Mouse (Mus musculus) E14TG2a.4 (cell line): ENCODE results near the gene Cyb561a3.

Source experiments
- H3K27me3 ChIP-seq: 2 replicates; pipeline ENCODE4 v1.6.1; 2014; ENCODE audit warnings: low read length, control low read depth; ENCODE audit not compliant: insufficient read depth
- H3K36me3 ChIP-seq: 2 replicates; pipeline ENCODE4 v1.6.1; 2014; ENCODE audit warnings: low read length, control low read depth; ENCODE audit not compliant: insufficient read depth
- H3K4me1 ChIP-seq: replicated peaks from 2 replicates; pipeline ENCODE4 v1.6.1; 2014; ENCODE audit warnings: low read depth, low read length, control low read depth
- H3K4me3 ChIP-seq: replicated peaks from 2 replicates; pipeline ENCODE4 v1.5.1; 2014; ENCODE audit warnings: mild to moderate bottlenecking, low read length
- H3K9me3 ChIP-seq: 2 replicates; pipeline ENCODE4 v1.6.1; 2014; ENCODE audit warnings: low read length, control low read depth
- CTCF ChIP-seq: conservative IDR thresholded peaks from 2 replicates; pipeline ENCODE4 v1.5.1; 2014; ENCODE audit warnings: low read length
- NANOG ChIP-seq: IDR thresholded peaks from 2 replicates; pipeline ENCODE4 v1.6.1; 2014; ENCODE audit warnings: borderline replicate concordance, low read length, mixed read lengths
- POU5F1 ChIP-seq: IDR thresholded peaks from 2 replicates; pipeline ENCODE4 v1.6.1; 2014; ENCODE audit warnings: low read length, borderline replicate concordance

Gene Cyb561a3

GRCm38 (mm10) chr19:10634106-10634871 lies 57.3 kb downstream of the Cyb561a3 start, which contains the start of gene Vwce:
Gene Vwce, plus strand, starts transcription at chr19:10634213.
- Histone ChIP-seq H3K4me3 (peak within 1 kb of the TSS; percentile 75), H3K9me3 (no peaks in the 10 kb centered on the region), H3K27me3 (peaks cover 51% of the 10 kb centered on the region), H3K36me3 (peaks cover 26% of the 10 kb centered on the region), H3K4me1 (peaks cover 26% of the 10 kb centered on the region)
- TF ChIP-seq CTCF (no peak), POU5F1 (no peak), NANOG (no peak)

GRCm38 (mm10) chr19:10634872-10635318 lies 57.9 kb downstream of the Cyb561a3 start:
- H3K27me3 ChIP-seq: peaks cover 51% of the 10 kb centered on the region
- no peak for TF ChIP-seq NANOG
- peaks cover 20% of the 10 kb centered on the region for H3K36me3 ChIP-seq
- H3K4me3 ChIP-seq: peak overlapping the region; percentile 75
- peaks cover 26% of the 10 kb centered on the region for H3K4me1 ChIP-seq
- no peaks in the 10 kb centered on the region for H3K9me3 ChIP-seq

- Histone ChIP-seq H3K4me1 (peaks cover 26% of the 10 kb centered on the region), H3K36me3 (no peaks in the 10 kb centered on the region), H3K4me3 (no peak overlapping the region), H3K27me3 (peaks cover 71% of the 10 kb centered on the region), H3K9me3 (no peaks in the 10 kb centered on the region)
- TF ChIP-seq CTCF (no peak), POU5F1 (no peak), NANOG (no peak)
These were observed 60.9 kb downstream of the Cyb561a3 start for GRCm38 (mm10) chr19:10637840-10638239.

GRCm38 (mm10) chr19:10640080-10640479 lies 63.1 kb downstream of the Cyb561a3 start:
- H3K27me3 ChIP-seq: peaks cover 68% of the 10 kb centered on the region
- H3K4me1 ChIP-seq: peaks cover 18% of the 10 kb centered on the region
- no peaks in the 10 kb centered on the region for H3K36me3 ChIP-seq
- TF ChIP-seq NANOG: no peak
- H3K9me3 ChIP-seq: no peaks in the 10 kb centered on the region
- H3K4me3 ChIP-seq: no peak overlapping the region

- no peak for TF ChIP-seq POU5F1
- TF ChIP-seq CTCF: no peak
- no peak for TF ChIP-seq NANOG
- peaks cover 13% of the 10 kb centered on the region for H3K4me1 ChIP-seq
- no peak overlapping the region for H3K4me3 ChIP-seq
- H3K36me3 ChIP-seq: no peaks in the 10 kb centered on the region
- H3K27me3 ChIP-seq: peaks cover 64% of the 10 kb centered on the region
- no peaks in the 10 kb centered on the region for H3K9me3 ChIP-seq
These were observed 63.8 kb downstream of the Cyb561a3 start for GRCm38 (mm10) chr19:10640589-10641378.
